Mouse (Mus musculus): ENCODE measurements around the gene Agtpbp1. TPM values are rescaled to one million over a fixed set of nuclear protein-coding genes. Genes with fewer than 3 reads are reported as not detected.

The Agtpbp1 gene
- polyA plus RNA-seq, 1 experiment from 2014 or later = 30.1 TPM

Other genes with a start within 250 kb of the Agtpbp1 start
- 156 and 179 TPM in 2 replicates for gene Naa35, start within 50 bp of the Agtpbp1 start, polyA plus RNA-seq (2015; fragmentation: Nextera tagmentation; extraction: Ambion mirVana)
- 76.4 and 80.6 TPM in 2 replicates for gene Golm1, start 90.6 kb upstream of the Agtpbp1 start, polyA plus RNA-seq (2015; fragmentation: Nextera tagmentation; extraction: Ambion mirVana)
- not detected in 2 replicates for gene 4921517D22Rik, start 108.9 kb upstream of the Agtpbp1 start, polyA plus RNA-seq (2015; fragmentation: Nextera tagmentation; extraction: Ambion mirVana)
- 0.05 TPM in 1 of 2 replicates, not detected in the other for gene Spata31d1a, start 125.1 kb upstream of the Agtpbp1 start, polyA plus RNA-seq (2015; fragmentation: Nextera tagmentation; extraction: Ambion mirVana)
- not detected in 2 replicates for gene Spata31d1b, start 127.1 kb upstream of the Agtpbp1 start, polyA plus RNA-seq (2015; fragmentation: Nextera tagmentation; extraction: Ambion mirVana)
- not detected in 2 replicates for gene Spata31d1d, start 146.5 kb upstream of the Agtpbp1 start, polyA plus RNA-seq (2015; fragmentation: Nextera tagmentation; extraction: Ambion mirVana)
- gene 1700014D04Rik, start 161.5 kb upstream of the Agtpbp1 start, polyA plus RNA-seq (2015; fragmentation: Nextera tagmentation; extraction: Ambion mirVana) = not detected in 2 replicates
- 115 and 119 TPM in 2 replicates for gene Isca1, start 184.6 kb upstream of the Agtpbp1 start, polyA plus RNA-seq (2015; fragmentation: Nextera tagmentation; extraction: Ambion mirVana)
- gene Gm49354, start 197.0 kb upstream of the Agtpbp1 start, polyA plus RNA-seq (2015; fragmentation: Nextera tagmentation; extraction: Ambion mirVana) = not detected in 2 replicates
- gene Tut7, start 237.9 kb upstream of the Agtpbp1 start, polyA plus RNA-seq (2015; fragmentation: Nextera tagmentation; extraction: Ambion mirVana) = 48.2 and 56.5 TPM in 2 replicates

All from forebrain, embryonic 13.5 days (tissue).